Mouse (Mus musculus): ENCODE measurements around the gene Engase.

The Engase gene

DNA sequence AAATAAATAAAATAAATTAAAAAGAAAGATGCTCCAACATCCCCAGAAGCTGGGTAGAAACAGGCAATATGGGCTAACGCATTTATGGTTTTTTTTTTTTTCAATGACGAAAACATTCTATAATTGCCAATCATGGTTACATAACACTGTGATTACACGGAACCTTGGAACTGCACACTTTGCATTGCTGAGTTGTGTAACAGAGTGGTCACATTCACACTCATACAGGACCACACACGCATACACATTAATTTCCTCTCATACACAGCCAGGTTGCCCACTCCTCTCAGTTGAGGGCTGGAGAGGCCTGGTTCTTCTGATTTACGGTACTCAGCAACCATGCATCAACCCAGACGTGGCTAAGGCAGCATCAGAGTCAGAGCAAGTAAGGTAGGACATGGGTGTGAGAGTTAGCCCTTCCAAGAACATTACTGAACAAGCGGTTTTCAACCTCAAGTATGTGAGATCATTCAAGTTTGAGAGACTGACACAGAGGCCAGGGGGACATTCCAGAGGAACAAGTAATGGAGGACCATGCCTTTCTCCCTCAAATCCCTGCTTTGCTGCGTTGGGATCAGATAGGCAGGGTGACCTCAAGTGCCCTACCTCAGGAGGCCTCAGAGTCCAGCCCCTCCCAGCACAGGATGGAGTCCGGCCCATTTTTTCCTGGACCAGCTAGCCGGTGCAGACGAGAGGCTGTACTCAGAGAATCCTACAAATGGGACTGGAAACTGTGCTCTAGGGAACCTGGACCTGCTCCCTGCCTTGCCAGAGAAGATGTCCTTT, 22.6 kb upstream of the Engase start:
- in situ Hi-C loops (cut with MseI, MboI): no loop called here

DNA sequence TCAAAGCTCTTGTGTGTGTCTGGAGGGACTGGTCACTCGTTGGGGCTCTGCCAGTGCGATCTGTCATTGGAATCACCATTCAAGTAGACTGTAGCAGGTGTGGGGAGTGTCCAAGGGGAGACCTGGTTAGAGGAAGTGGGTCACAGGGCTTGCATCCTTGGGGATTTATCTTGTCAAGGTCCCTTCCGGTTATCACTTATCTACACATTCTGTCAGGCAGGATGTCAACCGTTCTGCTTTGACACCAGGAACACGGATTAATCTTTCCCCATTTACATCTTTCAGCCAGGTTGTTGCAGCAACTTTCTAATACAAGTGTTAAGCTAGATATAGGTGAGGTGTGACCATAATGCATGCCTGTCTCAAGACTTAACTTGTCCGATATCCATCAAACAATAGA, 20.8 kb upstream of the Engase start:
- in situ Hi-C loops (cut with MseI, MboI): no loop called here

- in situ Hi-C loops (cut with MseI, MboI): no loop called here
Measured at GRCm38 (mm10) chr11:118456937-118457336, 19.7 kb upstream of the Engase start.

DNA sequence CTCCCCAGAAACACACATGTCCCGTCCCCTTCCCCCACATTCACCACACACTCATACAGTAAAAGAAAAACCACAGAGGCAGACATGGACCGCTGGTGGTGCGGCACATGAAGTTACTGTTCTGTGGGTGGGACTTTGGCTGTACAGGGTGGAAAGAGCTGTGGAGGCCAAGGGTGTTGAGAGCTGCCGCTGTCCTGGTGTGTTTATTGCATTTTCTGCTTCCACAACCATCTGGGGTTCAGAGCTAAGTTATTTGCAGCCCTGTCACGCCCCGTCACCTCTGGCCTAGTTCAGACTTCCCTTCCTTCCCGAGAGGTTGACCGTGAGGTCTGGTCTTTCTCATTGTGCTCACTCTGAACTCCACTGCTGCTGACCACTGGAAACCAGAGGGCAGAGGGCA, 17.6 kb upstream of the Engase start:
- in situ Hi-C loops (cut with MseI, MboI): no loop called here

DNA sequence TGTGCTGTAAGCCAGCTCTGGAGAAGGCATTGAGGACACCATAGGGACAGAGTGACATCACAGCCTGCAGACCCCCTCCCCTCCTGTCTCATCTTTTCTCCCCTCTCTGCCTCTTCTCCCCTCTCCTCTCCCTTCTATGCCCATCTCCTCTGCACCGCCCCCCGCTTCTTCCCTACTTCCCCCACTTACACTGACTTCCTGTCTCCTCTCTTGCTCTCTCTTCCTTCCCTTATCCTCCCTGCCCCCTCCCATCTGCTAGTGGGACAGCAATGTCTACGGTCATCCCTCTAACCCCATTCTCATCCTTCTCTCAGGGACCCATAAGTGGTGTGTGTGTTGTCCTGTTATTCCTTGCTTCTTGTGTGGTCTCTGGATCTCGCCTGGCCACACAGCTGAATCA, 17.1 kb upstream of the Engase start:
- in situ Hi-C loops (cut with MseI, MboI): no loop called here

DNA sequence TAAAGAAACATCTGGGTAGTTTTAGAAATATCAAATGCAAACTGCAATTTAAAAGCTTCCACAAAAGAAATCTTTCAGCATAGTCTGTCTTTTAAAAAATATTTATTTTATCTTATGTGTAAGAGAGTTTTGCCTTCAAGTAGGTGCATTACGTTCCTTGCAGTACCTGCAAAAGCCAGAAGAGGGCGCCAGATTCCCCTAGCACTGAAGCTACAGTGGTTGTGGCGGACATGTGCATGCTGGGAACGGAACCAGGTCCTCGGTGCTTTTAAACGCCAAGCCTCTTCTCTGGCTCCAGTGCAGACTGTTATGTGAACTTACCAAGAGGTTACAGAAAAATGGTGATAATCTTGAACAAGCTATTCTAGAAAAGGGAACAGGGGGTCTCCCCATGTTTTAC, 16.3 kb upstream of the Engase start:
- in situ Hi-C loops (cut with MseI, MboI): no loop called here

- in situ Hi-C loops (cut with MseI, MboI): no loop called here
Measured at GRCm38 (mm10) chr11:118467441-118468035, 9.1 kb upstream of the Engase start.

DNA sequence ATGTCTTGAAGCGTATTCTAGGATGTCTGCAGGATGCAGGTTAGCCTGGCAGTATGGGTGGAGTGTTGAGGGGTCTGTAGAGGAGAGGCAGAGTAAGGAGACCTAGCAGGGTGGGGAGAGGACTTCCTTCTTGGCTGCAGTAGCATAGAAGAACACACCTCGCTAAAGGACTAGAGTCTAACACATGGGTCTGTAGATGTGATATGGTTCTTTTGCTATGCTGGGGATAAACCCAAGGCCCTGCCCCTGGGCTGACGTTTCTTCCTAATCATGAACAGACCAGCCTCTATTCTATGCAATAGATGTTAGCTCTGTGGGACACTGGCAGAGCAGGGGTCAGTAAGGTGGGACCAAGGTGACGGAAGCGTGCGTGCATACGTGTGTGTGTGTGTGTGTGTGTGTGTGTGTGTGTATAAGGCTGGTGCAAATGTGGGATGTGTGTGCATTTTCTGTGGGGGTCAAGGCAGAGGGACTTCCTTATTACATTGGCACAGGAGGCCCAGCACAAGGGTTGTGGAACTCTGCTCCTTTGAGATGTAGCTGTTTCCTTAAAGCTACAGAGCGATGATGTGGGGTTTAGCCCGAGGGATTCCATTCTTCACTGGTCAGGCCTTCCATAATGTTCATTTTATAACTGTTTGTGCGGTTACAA, 7.0 kb upstream of the Engase start:
- in situ Hi-C loops (cut with MseI, MboI): no loop called here

DNA sequence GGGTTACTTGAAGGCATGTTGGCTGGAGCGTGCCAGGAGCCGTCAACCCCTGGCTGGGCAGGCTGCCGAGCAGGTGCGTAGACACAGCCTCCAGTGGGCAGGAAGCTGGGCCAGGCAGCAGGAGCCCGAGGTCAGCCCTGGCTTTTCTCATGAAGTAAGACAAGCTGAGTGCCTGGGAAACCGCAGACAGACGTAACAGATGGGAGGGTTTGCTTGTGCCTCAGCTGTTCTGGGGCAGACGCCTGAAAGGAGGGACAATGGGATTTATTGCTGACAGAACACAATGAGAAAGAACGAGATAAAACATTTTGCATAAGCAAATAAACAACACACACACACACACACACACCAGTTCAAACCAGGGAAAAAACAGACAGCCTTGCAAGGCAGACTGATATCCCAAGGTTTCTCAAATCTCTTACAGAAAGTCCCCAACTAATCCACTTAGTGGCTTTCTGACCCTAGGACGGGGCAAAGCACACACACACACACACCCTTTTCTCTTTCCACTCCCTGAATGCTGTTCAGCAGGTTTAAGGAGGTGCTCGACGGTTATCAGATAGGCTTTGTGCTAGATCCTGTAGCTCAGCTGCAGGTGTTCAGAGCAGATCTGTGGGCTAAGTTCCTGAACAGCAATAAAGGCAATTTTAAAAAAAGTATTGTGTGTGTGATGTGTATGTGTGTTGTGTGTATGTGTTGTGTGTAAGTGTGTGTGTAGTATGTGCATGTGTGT, 6.2 kb upstream of the Engase start:
- in situ Hi-C loops (cut with MseI, MboI): no loop called here

DNA sequence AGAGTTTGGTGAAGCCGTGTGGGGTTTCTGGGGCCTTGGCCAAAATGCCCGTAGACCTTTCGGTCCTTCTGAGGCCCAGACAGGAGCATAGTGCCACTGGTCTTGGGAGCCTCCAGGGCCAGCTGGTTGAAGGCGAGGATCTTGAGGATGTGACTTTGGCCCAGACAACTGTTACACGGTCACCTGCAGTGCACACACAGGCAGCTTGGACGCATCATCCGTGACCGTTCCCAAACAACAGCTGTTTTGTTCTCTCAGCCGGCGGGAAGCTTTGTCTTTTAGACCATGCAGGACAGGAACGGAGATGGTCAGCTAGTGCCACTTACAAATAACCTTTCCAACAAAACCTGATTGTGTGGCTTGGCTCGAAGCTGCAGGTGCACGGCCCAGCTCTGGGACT, 5.0 kb upstream of the Engase start:
- in situ Hi-C loops (cut with MseI, MboI): no loop called here

- in situ Hi-C loops (cut with MseI, MboI): no loop called here
Measured at GRCm38 (mm10) chr11:118473161-118473560, 3.5 kb upstream of the Engase start.

- in situ Hi-C loops (cut with MseI, MboI): no loop called here
Measured at GRCm38 (mm10) chr11:118473842-118474500, 2.7 kb upstream of the Engase start.

DNA sequence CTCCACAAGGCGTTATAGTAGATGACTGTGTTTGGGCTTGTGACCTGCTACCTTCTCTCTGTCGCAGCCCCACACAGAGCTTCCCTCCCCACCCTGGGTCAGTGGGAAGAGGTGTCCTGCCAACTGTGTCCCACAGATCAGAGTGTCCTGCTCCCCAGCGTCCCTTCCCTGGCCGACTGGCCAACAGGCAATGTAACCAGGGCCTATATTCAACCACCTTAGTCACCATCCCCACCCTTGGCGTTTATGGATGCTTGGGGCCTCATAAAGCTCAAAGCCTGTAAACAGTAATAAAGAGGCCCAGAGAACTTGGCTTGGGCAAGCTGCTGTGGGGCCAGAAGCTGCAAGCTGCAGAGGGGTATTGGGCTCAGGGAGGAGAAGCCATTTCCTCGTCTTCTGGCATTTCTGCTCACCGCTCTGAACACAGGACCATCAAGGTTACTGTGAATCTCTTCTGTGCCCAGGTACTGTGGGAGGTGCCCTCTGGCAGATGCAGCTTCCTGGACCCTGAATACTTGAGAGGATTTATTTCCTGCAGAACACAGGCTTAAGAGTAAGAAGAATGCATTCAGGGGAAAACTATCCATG, 1.0 kb upstream of the Engase start:
- in situ Hi-C loops (cut with MseI, MboI): no loop called here

DNA sequence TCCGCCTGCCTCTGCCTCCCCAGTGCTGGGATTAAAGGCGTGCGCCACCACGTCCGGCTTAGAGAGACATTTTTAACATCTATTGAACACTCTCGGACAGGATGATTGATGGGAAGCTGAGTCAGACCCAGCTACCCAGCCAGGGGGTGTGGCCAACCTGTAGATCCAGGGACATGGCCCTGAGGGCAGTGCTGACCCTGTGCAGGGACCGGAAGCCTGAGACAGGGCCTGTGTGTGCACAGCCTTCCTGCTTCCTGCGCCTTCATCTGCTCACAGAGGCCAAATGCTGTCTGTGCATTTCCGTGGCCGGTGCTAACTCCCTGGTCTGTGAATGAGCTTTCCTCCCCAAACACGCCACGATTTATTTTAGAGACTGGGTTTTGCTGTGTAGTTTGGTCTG, 3.1 kb downstream of the Engase start:
- in situ Hi-C loops (cut with MseI, MboI): no loop called here

DNA sequence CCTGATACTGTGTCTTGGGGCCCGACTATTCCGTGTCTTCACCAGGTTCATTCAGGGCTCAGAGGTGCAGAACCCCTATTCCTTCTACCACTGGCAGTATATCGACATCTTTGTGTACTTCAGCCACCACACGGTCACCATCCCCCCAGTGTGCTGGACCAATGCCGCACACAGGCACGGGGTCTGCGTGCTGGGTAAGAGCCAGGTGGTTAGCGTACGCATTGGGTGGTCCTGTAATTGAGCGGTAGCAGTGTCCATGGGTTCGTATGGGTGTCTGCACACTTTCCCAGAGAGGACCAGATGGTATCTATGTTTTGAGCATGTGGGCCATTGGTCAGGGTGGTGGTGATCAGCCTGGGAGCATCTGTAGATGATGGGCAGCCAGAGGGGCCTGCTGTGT, 4.6 kb downstream of the Engase start:
- in situ Hi-C loops (cut with MseI, MboI): no loop called here

DNA sequence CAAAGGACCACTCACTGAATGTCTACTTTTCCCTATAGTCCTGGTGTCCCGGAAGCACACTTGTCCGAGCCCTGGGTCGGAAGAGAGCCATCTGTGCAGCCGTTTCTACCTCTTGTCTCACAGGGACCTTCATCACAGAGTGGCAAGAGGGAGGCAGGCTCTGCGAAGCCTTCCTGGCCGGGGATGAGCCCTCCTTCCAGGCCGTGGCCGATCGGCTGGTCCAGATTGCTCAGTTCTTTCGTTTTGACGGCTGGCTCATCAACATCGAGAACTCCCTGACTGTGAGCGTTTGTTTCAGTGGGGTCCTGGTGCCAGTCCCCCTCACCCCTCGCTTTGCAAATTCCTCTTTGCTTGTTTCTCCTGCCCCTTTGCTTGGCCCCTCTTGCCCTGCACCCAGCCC, 5.1 kb downstream of the Engase start:
- in situ Hi-C loops (cut with MseI, MboI): no loop called here

- in situ Hi-C loops (cut with MseI, MboI): no loop called here
Measured at GRCm38 (mm10) chr11:118484169-118484568, 7.5 kb downstream of the Engase start.

- in situ Hi-C loops (cut with MseI, MboI): no loop called here
Measured at GRCm38 (mm10) chr11:118485338-118485737, 8.7 kb downstream of the Engase start.

DNA sequence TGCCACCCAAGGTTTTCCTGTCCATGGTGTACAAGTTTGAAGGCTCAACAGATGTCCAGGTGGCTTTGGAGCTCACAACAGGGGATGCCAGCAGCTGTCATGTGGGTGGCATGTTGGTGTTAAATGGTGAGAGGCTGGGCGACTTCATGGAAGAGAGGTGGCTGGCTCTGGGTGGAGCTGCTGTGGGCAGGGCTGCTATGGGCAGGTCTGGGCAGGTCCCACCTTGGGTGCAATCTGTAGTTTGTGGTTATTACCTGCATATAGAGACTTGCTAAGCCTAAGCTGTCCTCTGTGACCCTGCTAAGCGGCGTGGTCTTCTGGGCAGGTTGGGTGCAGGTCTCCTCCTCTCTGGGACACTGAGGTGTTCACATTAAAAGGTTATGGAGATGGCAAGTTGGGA, 9.2 kb downstream of the Engase start:
- in situ Hi-C loops (cut with MseI, MboI): no loop called here

DNA sequence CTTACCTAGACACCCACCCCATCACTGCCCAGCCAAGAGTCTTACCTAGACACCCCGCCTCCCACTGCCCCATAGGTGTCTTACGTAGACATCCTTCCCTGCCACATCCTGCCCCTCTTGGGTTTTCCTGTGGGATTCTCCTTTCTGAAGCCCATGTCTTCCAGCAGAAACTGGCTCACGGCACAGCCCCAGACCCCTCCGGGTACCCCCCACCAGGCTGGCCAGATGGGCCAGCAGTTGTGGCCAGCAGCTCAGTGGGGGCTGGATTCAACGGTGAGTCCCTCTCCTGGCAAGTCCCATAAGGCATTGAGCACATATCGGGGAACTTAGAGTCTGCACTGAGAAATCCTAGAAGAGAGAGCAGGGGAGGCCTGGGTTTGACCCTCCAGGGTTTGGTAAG, 9.7 kb downstream of the Engase start:
- in situ Hi-C loops (cut with MseI, MboI): no loop called here
